Mouse (Mus musculus) MEL (cell line): ENCODE measurements around the gene Mr1. TPM values are rescaled to one million over a fixed set of nuclear protein-coding genes. Genes with fewer than 3 reads are reported as not detected.

Experiments
- DNase-seq: peaks from one replicate; pipeline ENCODE4 v3.0.0; 2011; ENCODE audit warnings: low read depth, low spot score
- H3K27ac ChIP-seq: 2 replicates; pipeline ENCODE4 v1.5.1; 2012; ENCODE audit warnings: low read depth, mild to moderate bottlenecking, control low read depth, low read length, moderate library complexity; ENCODE audit not compliant: control insufficient read depth
- H3K27me3 ChIP-seq, 2 experiments: fragments of 150-350 bp in 1 of 2; sonication (generic) in 1 of 2; 2 replicates each; pipeline ENCODE4 v1.6.1; 2012; ENCODE audit warnings: low read length in 2 of 2, mild to moderate bottlenecking in 2 of 2, improper control_type of control experiment in 1 of 2, moderate library complexity in 1 of 2; ENCODE audit not compliant: insufficient read depth in 2 of 2, control insufficient read depth in 1 of 2
- H3K36me3 ChIP-seq, 2 experiments: 2 replicates each; pipeline ENCODE4 v1.6.1; 2012 to 2014; ENCODE audit warnings: low read length in 2 of 2, improper control_type of control experiment in 1 of 2, inconsistent platforms in 1 of 2, mild to moderate bottlenecking in 1 of 2; ENCODE audit not compliant: insufficient read depth in 2 of 2, control insufficient read depth in 1 of 2
- H3K4me1 ChIP-seq, 2 experiments: fragments of 150-350 bp in 1 of 2; sonication (generic) in 1 of 2; 2 replicates each; pipeline ENCODE4 v1.6.1; 2012; ENCODE audit warnings: low read length in 2 of 2, improper control_type of control experiment in 1 of 2, mild to moderate bottlenecking in 1 of 2; ENCODE audit not compliant: insufficient read depth in 2 of 2, control insufficient read depth in 1 of 2
- H3K4me3 ChIP-seq, 2 experiments: fragments of 150-350 bp in 1 of 2; sonication (generic) in 1 of 2; 2 replicates each; pipeline ENCODE4 v1.5.1; 2012; ENCODE audit warnings: low read depth in 2 of 2, low read length in 2 of 2, mild to moderate bottlenecking in 2 of 2, moderate library complexity in 2 of 2, control low read depth in 1 of 2, improper control_type of control experiment in 1 of 2; ENCODE audit not compliant: control insufficient read depth in 1 of 2, insufficient read depth in 1 of 2
- H3K79me2 ChIP-seq: 2 replicates; pipeline ENCODE4 v1.6.1; 2012; ENCODE audit warnings: mild to moderate bottlenecking, low read length, moderate library complexity; ENCODE audit not compliant: control insufficient read depth, poor library complexity, insufficient read depth
- H3K9ac ChIP-seq: 2 replicates; pipeline ENCODE4 v1.6.1; 2012; ENCODE audit warnings: low read depth, mild to moderate bottlenecking, control low read depth, low read length, moderate library complexity; ENCODE audit not compliant: control insufficient read depth, poor library complexity, severe bottlenecking
- H3K9me3 ChIP-seq: fragments of 150-350 bp; sonication (generic); replicated peaks from 2 replicates; pipeline ENCODE4 v1.6.1; 2012; ENCODE audit warnings: mild to moderate bottlenecking, low read length, improper control_type of control experiment, moderate library complexity; ENCODE audit not compliant: insufficient read depth
- CHD1 ChIP-seq: IDR thresholded peaks from 2 replicates; pipeline ENCODE4 v1.6.1; 2012; ENCODE audit warnings: low read depth, mild to moderate bottlenecking, inconsistent platforms, low read length, improper control_type of control experiment
- CHD2 ChIP-seq: IDR thresholded peaks from 2 replicates; pipeline ENCODE4 v1.6.1; 2011; ENCODE audit warnings: low read length, improper control_type of control experiment
- E2F4 ChIP-seq: IDR thresholded peaks from 2 replicates; pipeline ENCODE4 v1.6.1; 2011; ENCODE audit warnings: low read depth, low read length, improper control_type of control experiment, borderline replicate concordance
- ETS1 ChIP-seq: IDR thresholded peaks from 2 replicates; pipeline ENCODE4 v1.6.1; 2012; ENCODE audit warnings: low read depth, mild to moderate bottlenecking, inconsistent platforms, low read length, improper control_type of control experiment, moderate library complexity
- GABPA ChIP-seq: IDR thresholded peaks from 2 replicates; pipeline ENCODE4 v1.6.1; 2012; ENCODE audit warnings: low read depth, mild to moderate bottlenecking, inconsistent platforms, low read length, improper control_type of control experiment, moderate library complexity
- GATA1 ChIP-seq: IDR thresholded peaks from 2 replicates; pipeline ENCODE4 v1.6.1; 2011; ENCODE audit warnings: low read depth, low read length, improper control_type of control experiment
- HCFC1 ChIP-seq: IDR thresholded peaks from 2 replicates; pipeline ENCODE4 v1.6.1; 2012; ENCODE audit warnings: low read depth, mild to moderate bottlenecking, inconsistent platforms, low read length, improper control_type of control experiment, moderate library complexity
- JUND ChIP-seq: IDR thresholded peaks from 2 replicates; pipeline ENCODE4 v1.6.1; 2011; ENCODE audit warnings: low read depth, mild to moderate bottlenecking, improper control_type of control experiment, low read length
- MAFK ChIP-seq: IDR thresholded peaks from 2 replicates; pipeline ENCODE4 v1.6.1; 2011; ENCODE audit warnings: low read depth, mild to moderate bottlenecking, low read length, improper control_type of control experiment, borderline replicate concordance
- MXI1 ChIP-seq: IDR thresholded peaks from 2 replicates; pipeline ENCODE4 v1.6.1; 2011; ENCODE audit warnings: mild to moderate bottlenecking, low read depth, low read length, improper control_type of control experiment
- MYB ChIP-seq: IDR thresholded peaks from 2 replicates; pipeline ENCODE4 v1.6.1; 2011; ENCODE audit warnings: mild to moderate bottlenecking, low read depth, low read length, improper control_type of control experiment
- MYC ChIP-seq: IDR thresholded peaks from 2 replicates; pipeline ENCODE4 v1.6.1; 2011; ENCODE audit warnings: low read depth, mild to moderate bottlenecking, low read length, improper control_type of control experiment, moderate library complexity
- NRF1 ChIP-seq: IDR thresholded peaks from 2 replicates; pipeline ENCODE4 v1.6.1; 2014; ENCODE audit warnings: low read depth, mild to moderate bottlenecking, inconsistent platforms, low read length, improper control_type of control experiment, moderate library complexity; ENCODE audit not compliant: poor library complexity, insufficient read depth, severe bottlenecking
- POLR2A ChIP-seq, 2 experiments: IDR thresholded peaks; 2 replicates each; pipeline ENCODE4 v1.6.1; 2011 to 2012; ENCODE audit warnings: low read length in 2 of 2, mild to moderate bottlenecking in 2 of 2, control low read depth in 1 of 2, improper control_type of control experiment in 1 of 2, low read depth in 1 of 2, moderate library complexity in 1 of 2; ENCODE audit not compliant: control insufficient read depth in 1 of 2, insufficient read depth in 1 of 2, poor library complexity in 1 of 2
- RCOR1 ChIP-seq: IDR thresholded peaks from 2 replicates; pipeline ENCODE4 v1.6.1; 2012; ENCODE audit warnings: low read depth, mild to moderate bottlenecking, inconsistent platforms, low read length, improper control_type of control experiment
- SIN3A ChIP-seq: IDR thresholded peaks from 2 replicates; pipeline ENCODE4 v1.6.1; 2012; ENCODE audit warnings: low read length, improper control_type of control experiment, inconsistent platforms
- TAL1 ChIP-seq: IDR thresholded peaks from 2 replicates; pipeline ENCODE4 v1.6.1; 2012; ENCODE audit warnings: mild to moderate bottlenecking, inconsistent platforms, low read length, moderate library complexity, mixed read lengths
- TCF12 ChIP-seq: IDR thresholded peaks from 2 replicates; pipeline ENCODE4 v1.6.1; 2014; ENCODE audit warnings: low read depth, mild to moderate bottlenecking, inconsistent platforms, low read length, improper control_type of control experiment, moderate library complexity
- USF1 ChIP-seq: IDR thresholded peaks from 2 replicates; pipeline ENCODE4 v1.6.1; 2014; ENCODE audit warnings: low read depth, mild to moderate bottlenecking, inconsistent platforms, low read length, improper control_type of control experiment, moderate library complexity
- ZC3H11A ChIP-seq: IDR thresholded peaks from 2 replicates; pipeline ENCODE4 v1.6.1; 2012; ENCODE audit warnings: low read depth, mild to moderate bottlenecking, inconsistent platforms, low read length, improper control_type of control experiment
- ZNF384 ChIP-seq: IDR thresholded peaks from 2 replicates; pipeline ENCODE4 v1.6.1; 2012; ENCODE audit warnings: low read depth, mild to moderate bottlenecking, inconsistent platforms, low read length, improper control_type of control experiment
- polyA plus RNA-seq, 2 experiments: library from polyadenylated mRNA; stranded (reverse) in 1 of 2; unstranded in 1 of 2; fragments of >175 nt in 1 of 2; fragments of >200 nt in 1 of 2; gene quantifications; 2 replicates each; pipeline versions ENCODE4 v1.2.1 to v1.2.4; 2012; ENCODE audit warnings: low replicate concordance in 2 of 2, low read depth in 1 of 2; ENCODE audit not compliant: insufficient read length in 2 of 2, insufficient read depth in 1 of 2, missing spikeins in 1 of 2
- total RNA-seq: library from RNA; depleted of rRNA; stranded (reverse); fragments of 300-350 nt; gene quantifications from 2 replicates; pipeline ENCODE4 v1.2.3, GENCODE M21; 2012

The Mr1 gene
- total and polyA plus RNA-seq, 3 experiments, result 2.0 to 3.9 TPM; not detected in 1

GRCm38 (mm10) chr1:155090327-155090726 lies 56.3 kb downstream of the Mr1 start (continued):
- no peak for TF ChIP-seq E2F4
- TF ChIP-seq USF1, result no peak
- TF ChIP-seq, all 39 proteins: peak for 0

GRCm38 (mm10) chr1:155088847-155089603 lies 57.6 kb downstream of the Mr1 start:
- Histone ChIP-seq H3K9ac (no peak overlapping the region), H3K4me1 (peaks cover 16 to 38% of the 10 kb centered on the region in 2 experiments), H3K79me2 (no peaks in the 10 kb centered on the region), H3K36me3 (peaks cover 0 to 23% of the 10 kb centered on the region in 2 experiments; a peak in 2 of 4 replicates), H3K27me3 (no peaks in the 10 kb centered on the region), H3K4me3 (no peak overlapping the region), H3K27ac (no peak overlapping the region), H3K9me3 (no peaks in the 10 kb centered on the region)
- TF ChIP-seq NRF1 (no peak), GABPA (no peak), ZNF384 (no peak), GATA1 (no peak), E2F4 (no peak), SIN3A (no peak), JUND (no peak), POLR2A (IDR thresholded peaks at IDR 0.05; ENCODE audit: control insufficient read depth in 1 of 2, insufficient read depth in 1 of 2, low read depth in 1 of 2, low read length in 2 of 2, poor library complexity in 1 of 2) (no peak), RCOR1 (no peak), HCFC1 (no peak), TCF12 (no peak), CHD2 (no peak), MXI1 (no peak)
- no peak for DNase-seq

- TF ChIP-seq ETS1, result no peak
- TF ChIP-seq CHD1, result no peak
- no peak for TF ChIP-seq TCF12
- no peak for TF ChIP-seq ZC3H11A
- no peak for TF ChIP-seq MYB
- TF ChIP-seq MAFK, result no peak
- TF ChIP-seq TAL1, result no peak
- TF ChIP-seq GATA1, result no peak
- TF ChIP-seq MYC, result no peak
- TF ChIP-seq, all 39 proteins: peak for 0
These were observed 58.6 kb downstream of the Mr1 start for GRCm38 (mm10) chr1:155088046-155088445.

More at GRCm38 (mm10) chr1:155088046-155088445, 58.6 kb downstream of the Mr1 start:
- Histone ChIP-seq H3K27me3 (no peaks in the 10 kb centered on the region), H3K79me2 (no peaks in the 10 kb centered on the region; the same call in 1 of the 2 replicates), H3K4me3 (no peak overlapping the region), H3K36me3 (peaks cover 0 to 24% of the 10 kb centered on the region in 2 experiments; a peak in 2 of 4 replicates), H3K4me1 (peaks cover 18 to 40% of the 10 kb centered on the region in 2 experiments), H3K9me3 (no peaks in the 10 kb centered on the region), H3K27ac (no peak overlapping the region), H3K9ac (no peak overlapping the region)
- DNase-seq, result no peak
